Mouse (Mus musculus): ENCODE data around the gene Acp1. TPM values are rescaled to one million over a fixed set of nuclear protein-coding genes. Genes with fewer than 3 reads are reported as not detected.

The Acp1 gene
- polyA plus RNA-seq (2015; fragmentation: Nextera tagmentation; extraction: Ambion mirVana) = 154 and 159 TPM in 2 replicates

DNA sequence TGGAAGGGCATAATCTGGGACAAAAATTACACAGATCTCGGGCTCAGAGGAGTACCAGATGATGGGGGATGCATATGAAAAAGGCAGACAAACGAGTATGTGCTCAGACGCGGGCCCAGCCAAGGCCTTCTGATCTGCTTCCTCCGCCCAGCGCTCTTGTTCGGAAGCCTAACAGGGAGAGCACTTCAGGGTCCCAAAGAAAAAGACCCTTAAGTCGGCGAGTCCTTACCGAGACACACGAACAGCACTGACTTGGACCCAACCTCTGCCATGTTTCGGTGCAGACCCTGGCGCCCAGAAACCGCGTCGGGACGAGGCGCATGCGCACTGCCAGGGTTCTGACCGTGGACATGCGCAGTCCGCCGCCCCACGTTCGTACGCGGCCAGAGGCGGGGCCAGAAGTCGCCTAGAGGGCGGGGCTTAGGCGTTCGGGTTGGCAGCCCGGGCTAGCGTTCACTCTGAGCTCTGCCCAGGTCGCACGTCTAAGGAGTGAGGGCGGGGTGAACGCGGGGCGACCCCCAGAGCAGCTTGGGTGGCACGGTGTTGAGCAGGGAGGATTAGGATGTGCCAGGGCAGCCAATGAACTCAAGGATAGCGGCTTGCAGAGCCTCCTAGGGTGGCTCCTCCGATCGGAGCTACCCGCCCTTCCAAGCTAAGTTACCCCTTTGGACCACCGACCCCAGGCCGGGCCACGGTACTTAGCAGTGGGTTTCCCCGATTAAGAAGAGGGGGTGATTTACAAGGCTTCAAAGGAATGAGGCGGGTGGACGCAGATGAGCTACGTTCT is at the start of gene Acp1, which contains the start of gene Sh3yl1:
Gene Acp1 (minus strand): TSS at position 329 of the 787 bp plus-strand sequence.
Gene Sh3yl1 (plus strand): TSS at position 408 of the 787 bp plus-strand sequence.
- peak within 1 kb of the TSS; percentile 17; the same call in 1 of the 2 replicates for H3K27ac ChIP-seq
- peak; percentile 97 for ATAC-seq (ENCODE audit: insufficient number of reproducible peaks, insufficient read depth, low FRiP score, low TSS enrichment, low read depth)
- peak within 1 kb of the TSS; percentile 86 for H3K4me2 ChIP-seq
- peaks cover 21% of the 10 kb centered on the region for H3K4me1 ChIP-seq
- under 1% methylated on average over 52 of the region's 52 CpGs for WGBS
- no peaks in the 10 kb centered on the region for H3K36me3 ChIP-seq
- H3K4me3 ChIP-seq = peak within 1 kb of the TSS; percentile 58
- H3K27me3 ChIP-seq = no peaks in the 10 kb centered on the region
- H3K9ac ChIP-seq = peak within 1 kb of the TSS; percentile 78
- H3K9me3 ChIP-seq = no peaks in the 10 kb centered on the region

DNA sequence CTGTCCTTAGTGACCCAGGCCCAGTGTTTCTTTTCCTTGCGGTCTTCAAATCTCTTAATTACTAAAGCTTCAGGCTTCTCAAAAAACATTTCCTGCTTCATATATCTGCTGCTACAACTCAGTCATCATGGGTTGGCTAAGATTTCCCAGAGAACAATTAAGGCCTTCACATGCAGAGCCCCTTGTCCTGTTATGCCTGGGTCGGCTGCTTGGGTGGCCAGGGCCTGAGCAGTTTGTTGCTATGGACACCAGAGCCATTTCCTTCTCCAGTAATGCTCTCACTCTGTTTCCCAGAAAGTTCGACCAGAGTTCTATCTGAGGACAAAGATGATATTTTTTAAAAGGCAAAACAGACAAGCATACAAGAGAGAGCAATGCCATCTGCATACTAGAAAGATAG is 32.8 kb upstream of the Acp1 start:
- Histone ChIP-seq H3K4me2 (no peak overlapping the region), H3K36me3 (peaks cover 29% of the 10 kb centered on the region), H3K9ac (no peak overlapping the region), H3K27me3 (no peaks in the 10 kb centered on the region), H3K4me3 (no peak overlapping the region), H3K9me3 (no peaks in the 10 kb centered on the region), H3K27ac (no peak overlapping the region), H3K4me1 (no peaks in the 10 kb centered on the region)
- no peak for ATAC-seq (ENCODE audit: insufficient number of reproducible peaks, insufficient read depth, low FRiP score, low TSS enrichment, low read depth)
- 45% methylated on average over 3 of the region's 3 CpGs for WGBS

DNA sequence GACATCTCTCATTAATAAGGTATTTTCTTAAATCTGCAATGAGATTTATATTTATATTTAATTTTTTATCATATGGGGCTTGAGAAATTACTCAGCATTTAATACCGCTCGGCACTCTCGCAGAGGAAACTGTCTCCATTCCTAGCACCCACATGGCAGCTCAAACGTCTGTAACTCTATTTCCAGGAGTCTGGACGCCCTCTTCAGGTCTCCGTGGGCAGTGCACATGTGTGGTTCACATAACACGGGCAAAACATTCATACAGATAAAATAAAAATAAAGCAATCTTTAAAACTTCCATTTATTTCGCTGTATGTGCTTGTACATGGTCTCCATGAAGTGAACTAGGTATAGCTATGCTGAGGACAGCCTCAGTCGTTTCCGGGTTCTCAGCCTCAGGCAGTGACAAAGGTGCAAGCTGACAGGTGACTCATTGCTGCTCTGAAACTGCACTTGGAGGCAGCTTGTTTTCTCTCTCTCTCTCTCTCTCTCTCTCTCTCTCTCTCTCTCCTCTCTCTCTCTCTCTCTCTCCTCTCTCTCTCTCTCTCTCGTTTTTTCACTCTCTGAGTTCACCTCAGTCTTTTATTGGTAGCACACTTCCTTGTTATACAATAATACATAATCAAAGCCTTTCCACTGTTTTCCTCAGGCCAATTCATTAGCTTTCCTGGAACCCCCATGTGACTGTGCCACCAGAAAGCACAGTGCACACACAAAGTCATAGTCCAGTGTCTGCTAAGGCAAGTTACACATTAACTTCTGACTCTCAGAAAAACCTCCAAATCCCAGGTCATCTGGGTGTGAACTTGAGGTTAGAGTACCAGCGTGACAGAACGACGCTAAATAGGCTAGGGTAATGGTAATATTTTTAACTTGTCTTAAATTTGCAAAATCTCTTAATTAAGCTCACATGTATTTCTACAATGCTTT is 31.9 kb upstream of the Acp1 start:
- H3K9me3 ChIP-seq = no peaks in the 10 kb centered on the region
- no peak for ATAC-seq (ENCODE audit: insufficient number of reproducible peaks, insufficient read depth, low FRiP score, low TSS enrichment, low read depth)
- WGBS = 83% methylated on average over 14 of the region's 14 CpGs
- no peak overlapping the region for H3K9ac ChIP-seq
- H3K4me3 ChIP-seq = no peak overlapping the region
- no peaks in the 10 kb centered on the region for H3K27me3 ChIP-seq
- no peak overlapping the region for H3K27ac ChIP-seq
- no peak overlapping the region for H3K4me2 ChIP-seq
- peaks cover 29% of the 10 kb centered on the region for H3K36me3 ChIP-seq
- H3K4me1 ChIP-seq = no peaks in the 10 kb centered on the region

DNA sequence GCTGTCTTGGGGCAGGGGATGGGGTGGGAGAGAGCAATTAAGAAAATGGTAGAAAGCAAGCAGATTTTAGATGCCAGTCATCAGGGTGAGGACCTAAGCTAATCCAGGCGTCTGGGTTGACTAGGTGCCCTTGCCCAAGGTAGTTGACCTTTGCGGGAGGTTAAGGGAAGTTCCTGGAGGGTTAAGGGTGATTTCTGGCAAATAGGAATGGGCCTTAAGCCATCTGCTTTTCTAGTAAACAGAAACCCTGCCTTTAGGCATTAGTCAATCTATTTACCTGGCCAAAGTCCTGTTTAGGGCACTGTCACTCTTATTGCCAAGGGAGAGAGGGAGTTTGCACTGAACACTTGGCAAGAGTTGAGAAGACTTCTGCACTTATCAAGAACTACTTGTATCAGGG is 25.5 kb upstream of the Acp1 start:
- Histone ChIP-seq H3K4me2 (no peak overlapping the region), H3K9ac (no peak overlapping the region), H3K27ac (no peak overlapping the region), H3K4me1 (no peaks in the 10 kb centered on the region), H3K36me3 (peaks cover 14% of the 10 kb centered on the region), H3K27me3 (no peaks in the 10 kb centered on the region), H3K9me3 (no peaks in the 10 kb centered on the region), H3K4me3 (no peak overlapping the region)
- no peak for ATAC-seq (ENCODE audit: insufficient number of reproducible peaks, insufficient read depth, low FRiP score, low TSS enrichment, low read depth)
- 59% methylated on average over 2 of the region's 2 CpGs for WGBS

DNA sequence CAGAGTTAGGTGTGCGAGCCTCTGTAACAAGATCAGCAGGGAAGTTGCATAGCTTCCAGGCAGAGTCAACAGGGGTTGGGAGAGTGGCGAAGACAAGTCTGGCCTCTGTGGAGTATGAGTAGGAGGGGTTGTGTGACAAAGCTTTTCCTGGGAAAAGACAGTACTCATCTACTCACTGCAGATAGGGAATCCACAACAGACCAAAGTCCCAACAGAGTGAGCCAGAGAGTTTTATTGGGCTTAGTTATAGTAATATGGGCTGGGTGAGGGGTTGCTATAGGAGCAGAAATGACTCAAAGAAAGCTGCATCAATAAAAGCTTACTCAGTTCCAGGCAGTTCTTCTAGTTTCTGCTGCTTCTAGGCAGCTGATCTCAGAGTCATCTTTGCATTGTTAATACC is 21.9 kb upstream of the Acp1 start:
- H3K4me2 ChIP-seq = no peak overlapping the region
- no peaks in the 10 kb centered on the region for H3K9me3 ChIP-seq
- no peak for ATAC-seq (ENCODE audit: insufficient number of reproducible peaks, insufficient read depth, low FRiP score, low TSS enrichment, low read depth)
- H3K27ac ChIP-seq = no peak overlapping the region
- 81% methylated on average over 2 of the region's 2 CpGs for WGBS
- no peak overlapping the region for H3K9ac ChIP-seq
- H3K4me1 ChIP-seq = no peaks in the 10 kb centered on the region
- H3K36me3 ChIP-seq = no peaks in the 10 kb centered on the region
- H3K4me3 ChIP-seq = no peak overlapping the region
- H3K27me3 ChIP-seq = no peaks in the 10 kb centered on the region

DNA sequence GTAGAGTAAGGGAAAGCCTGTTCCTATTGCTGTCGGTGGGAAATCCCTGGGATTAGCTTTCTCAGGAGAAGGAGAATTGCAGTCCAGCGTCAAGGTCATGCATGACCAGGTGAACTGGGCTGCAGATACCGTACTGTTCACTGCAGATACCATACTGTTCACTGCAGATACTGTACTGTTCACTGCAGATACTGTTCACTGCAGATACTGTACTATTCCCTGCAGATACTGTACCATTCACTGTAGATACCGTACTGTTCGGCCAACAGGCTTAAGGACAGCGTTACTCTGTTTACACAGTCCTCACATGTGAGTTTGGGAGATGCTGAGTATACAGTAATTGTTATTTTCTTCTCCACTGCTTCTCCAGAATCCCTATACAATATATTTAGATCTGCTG is 16.8 kb upstream of the Acp1 start:
- H3K36me3 ChIP-seq = no peaks in the 10 kb centered on the region
- no peak for ATAC-seq (ENCODE audit: insufficient number of reproducible peaks, insufficient read depth, low FRiP score, low TSS enrichment, low read depth)
- H3K4me3 ChIP-seq = no peak overlapping the region
- WGBS = 88% methylated on average over 6 of the region's 6 CpGs
- H3K27ac ChIP-seq = no peak overlapping the region
- H3K27me3 ChIP-seq = no peaks in the 10 kb centered on the region
- H3K9me3 ChIP-seq = no peaks in the 10 kb centered on the region
- no peak overlapping the region for H3K9ac ChIP-seq
- no peaks in the 10 kb centered on the region for H3K4me1 ChIP-seq
- H3K4me2 ChIP-seq = no peak overlapping the region

DNA sequence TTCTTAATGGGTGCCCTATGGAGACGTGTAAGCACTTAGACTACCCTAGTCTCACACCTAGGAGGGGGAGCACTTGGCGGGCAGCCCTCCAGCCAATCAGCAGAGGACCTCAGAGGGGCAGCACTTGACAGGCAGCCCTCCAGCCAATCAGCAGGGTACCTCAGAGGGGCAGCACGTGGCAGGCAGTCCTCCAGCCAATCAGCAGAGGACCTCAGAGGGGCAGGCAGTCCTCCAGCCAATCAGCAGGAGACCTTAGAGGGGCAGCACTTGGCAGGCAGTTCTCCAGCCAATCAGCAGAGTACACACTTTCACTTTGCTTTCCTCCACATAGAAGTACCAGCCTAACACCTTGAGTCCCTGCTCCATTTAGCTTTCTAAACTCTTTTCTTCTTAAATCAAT is 11.0 kb upstream of the Acp1 start:
- 86% methylated on average over 3 of the region's 3 CpGs for WGBS
- Histone ChIP-seq H3K36me3 (peaks cover 3% of the 10 kb centered on the region; the same call in 1 of the 2 replicates), H3K4me2 (no peak overlapping the region), H3K4me3 (no peak overlapping the region), H3K4me1 (no peaks in the 10 kb centered on the region), H3K9me3 (no peaks in the 10 kb centered on the region), H3K27ac (no peak overlapping the region), H3K9ac (no peak overlapping the region), H3K27me3 (no peaks in the 10 kb centered on the region)
- ATAC-seq (ENCODE audit: insufficient number of reproducible peaks, insufficient read depth, low FRiP score, low TSS enrichment, low read depth) = no peak

DNA sequence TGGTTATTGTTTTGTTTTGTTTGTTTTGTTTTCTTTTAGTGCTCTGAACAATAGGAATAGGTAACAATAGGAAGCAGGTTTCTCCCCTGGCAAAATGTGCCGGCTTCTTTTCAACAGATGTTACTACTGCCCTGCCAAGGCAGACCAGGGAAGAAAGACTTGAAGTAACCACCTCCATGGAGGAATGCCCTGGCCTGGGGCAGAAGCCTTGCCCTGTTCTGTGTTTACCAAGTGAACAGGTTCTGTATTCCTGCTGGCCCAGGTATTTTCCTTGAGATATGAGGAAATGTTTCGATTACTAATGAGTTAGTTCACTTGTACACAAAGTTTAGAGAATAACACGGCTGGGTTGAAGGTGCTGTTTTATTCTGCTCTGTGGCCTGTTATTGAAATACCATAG is 1.5 kb upstream of the Acp1 start:
- H3K4me3 ChIP-seq = peak overlapping the region; percentile 58

DNA sequence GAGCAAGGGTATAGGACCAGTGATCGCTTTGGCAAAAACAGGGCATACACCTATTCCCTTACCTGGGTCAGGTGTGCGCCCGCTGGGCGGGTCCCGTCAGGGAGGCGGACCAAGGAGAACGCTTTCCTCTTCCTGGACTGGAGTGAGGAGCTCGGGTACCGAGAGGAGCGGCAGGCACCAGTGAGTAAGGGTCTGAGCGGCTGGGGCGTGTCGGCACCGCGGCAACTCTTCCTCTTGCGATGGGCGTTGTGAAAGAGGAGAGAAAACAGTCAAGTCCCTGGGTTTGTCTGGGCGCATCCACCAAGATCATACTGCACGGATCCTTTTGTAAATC is 626 bp upstream of the Acp1 start:
- WGBS = under 1% methylated on average over 19 of the region's 19 CpGs
- Histone ChIP-seq H3K27ac (no peak overlapping the region), H3K9me3 (no peaks in the 10 kb centered on the region), H3K9ac (peak overlapping the region; percentile 78), H3K4me2 (peak overlapping the region; percentile 86), H3K27me3 (no peaks in the 10 kb centered on the region), H3K4me1 (peaks cover 21% of the 10 kb centered on the region), H3K4me3 (peak overlapping the region; percentile 58), H3K36me3 (no peaks in the 10 kb centered on the region)
- ATAC-seq (ENCODE audit: insufficient number of reproducible peaks, insufficient read depth, low FRiP score, low TSS enrichment, low read depth) = peak; percentile 73

More for the DNA sequence above, 1.5 kb upstream of the Acp1 start:
- ATAC-seq (ENCODE audit: insufficient number of reproducible peaks, insufficient read depth, low FRiP score, low TSS enrichment, low read depth) = no peak
- Histone ChIP-seq H3K9me3 (no peaks in the 10 kb centered on the region), H3K4me2 (peak overlapping the region; percentile 86), H3K4me1 (peaks cover 21% of the 10 kb centered on the region), H3K36me3 (no peaks in the 10 kb centered on the region), H3K27ac (no peak overlapping the region), H3K9ac (no peak overlapping the region), H3K27me3 (no peaks in the 10 kb centered on the region)
- WGBS = 64% methylated on average over 3 of the region's 3 CpGs

DNA sequence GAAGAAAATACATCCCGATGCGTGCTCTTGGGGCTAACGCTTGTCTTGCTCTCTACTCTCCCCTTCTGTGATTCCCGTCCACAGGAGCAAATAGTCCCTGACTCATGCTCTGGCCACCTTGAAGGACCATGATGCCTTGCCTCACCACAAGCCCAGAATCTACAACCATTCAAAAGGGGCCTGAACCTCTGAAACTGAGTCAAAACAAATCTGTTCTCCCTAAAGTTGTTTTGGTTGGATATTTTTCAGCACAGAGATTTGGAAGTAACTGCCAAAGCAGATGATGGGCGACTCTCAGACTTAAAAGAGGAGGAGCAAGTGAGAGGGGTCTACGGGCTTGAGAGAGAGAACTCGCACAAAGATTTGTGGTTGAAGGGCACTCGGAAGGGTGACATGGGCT is 529 bp downstream of the Acp1 start:
- H3K36me3 ChIP-seq = no peaks in the 10 kb centered on the region
- H3K27me3 ChIP-seq = no peaks in the 10 kb centered on the region
- H3K4me1 ChIP-seq = peaks cover 21% of the 10 kb centered on the region
- peak overlapping the region; percentile 17; the same call in 1 of the 2 replicates for H3K27ac ChIP-seq
- H3K4me3 ChIP-seq = peak overlapping the region; percentile 58
- H3K9ac ChIP-seq = peak overlapping the region; percentile 78
- 19% methylated on average over 8 of the region's 8 CpGs for WGBS
- ATAC-seq (ENCODE audit: insufficient number of reproducible peaks, insufficient read depth, low FRiP score, low TSS enrichment, low read depth) = no peak
- no peaks in the 10 kb centered on the region for H3K9me3 ChIP-seq
- H3K4me2 ChIP-seq = peak overlapping the region; percentile 86

DNA sequence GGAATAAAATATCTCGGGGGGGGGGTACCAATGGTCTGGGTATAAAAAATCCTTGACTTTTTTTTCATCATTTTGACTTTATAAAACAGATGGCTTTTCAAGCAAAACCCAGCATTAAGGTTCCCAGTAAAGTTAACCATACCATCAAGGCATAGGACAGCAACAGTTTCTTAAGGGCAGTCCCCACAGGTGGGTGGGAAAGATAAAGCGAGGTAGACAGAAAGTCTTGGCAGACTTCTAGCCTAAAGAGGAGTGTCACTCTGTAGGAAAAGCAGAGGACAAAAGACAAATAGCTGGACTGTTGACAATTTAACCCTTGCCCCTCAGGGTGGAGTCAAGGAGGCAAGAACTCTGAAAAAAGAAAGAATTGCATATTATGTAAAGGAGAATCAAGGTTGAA is 1.5 kb downstream of the Acp1 start:
- no peaks in the 10 kb centered on the region for H3K27me3 ChIP-seq
- peaks cover 2% of the 10 kb centered on the region; the same call in 1 of the 2 replicates for H3K36me3 ChIP-seq
- no peak overlapping the region; the same call in 1 of the 2 replicates for H3K4me3 ChIP-seq
- no peak for ATAC-seq (ENCODE audit: insufficient number of reproducible peaks, insufficient read depth, low FRiP score, low TSS enrichment, low read depth)
- H3K27ac ChIP-seq = no peak overlapping the region
- peaks cover 21% of the 10 kb centered on the region for H3K4me1 ChIP-seq
- WGBS = 94% methylated on average over 2 of the region's 2 CpGs
- H3K9ac ChIP-seq = no peak overlapping the region
- peak overlapping the region; percentile 86; the same call in 1 of the 2 replicates for H3K4me2 ChIP-seq
- no peaks in the 10 kb centered on the region for H3K9me3 ChIP-seq

All from embryonic facial prominence, embryonic 13.5 days (tissue).